Mouse (Mus musculus): ENCODE measurements around the gene Tle6. TPM values are rescaled to one million over a fixed set of nuclear protein-coding genes. Genes with fewer than 3 reads are reported as not detected.

Gene Tle6
- polyA plus RNA-seq, 1 experiment from 2014 or later = 3.5 TPM

GRCm38 (mm10) chr10:81598871-81599270 is 2.0 kb downstream of the Tle6 start:
- peaks cover 37% of the 10 kb centered on the region for H3K4me1 ChIP-seq (ENCODE audit: control insufficient read depth, low read depth, low read length)
- no peak for ATAC-seq (ENCODE audit: low read depth)
- H3K36me3 ChIP-seq (ENCODE audit: control insufficient read depth, insufficient read depth) = no peaks in the 10 kb centered on the region
- no peaks in the 10 kb centered on the region for H3K9me3 ChIP-seq (replicated peaks; ENCODE audit: control insufficient read depth, low read length)
- H3K4me2 ChIP-seq (ENCODE audit: low read depth, low read length) = no peak overlapping the region
- no peak overlapping the region for H3K4me3 ChIP-seq (ENCODE audit: low read depth, low read length)
- no peak overlapping the region for H3K27ac ChIP-seq (ENCODE audit: low read length)
- H3K9ac ChIP-seq (ENCODE audit: low read depth, low read length) = no peak overlapping the region
- peaks cover 29% of the 10 kb centered on the region for H3K27me3 ChIP-seq (ENCODE audit: control insufficient read depth, insufficient read depth, low read depth, low read length)
- 37% methylated on average over 6 of the region's 6 CpGs for WGBS (ENCODE audit: insufficient replicate concordance)

DNA sequence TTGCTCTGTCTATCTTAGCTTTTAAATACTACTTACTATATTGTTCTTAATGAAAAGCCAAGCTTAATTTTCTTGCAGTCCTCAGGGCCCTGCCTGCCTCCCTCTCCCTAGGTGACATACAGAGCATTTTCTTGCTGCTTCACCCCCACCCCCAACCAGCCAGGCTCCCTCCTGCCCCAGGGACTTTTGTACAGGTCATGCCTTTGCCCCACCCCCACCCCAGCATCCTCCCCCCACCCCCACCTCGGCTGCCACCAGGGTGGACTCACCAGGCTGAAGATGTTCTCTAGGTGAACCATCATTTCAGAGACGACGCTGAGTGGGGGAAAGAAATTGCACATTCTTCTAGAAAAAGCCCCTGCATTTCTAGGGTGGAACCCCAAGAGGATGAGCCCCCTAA is 2.5 kb downstream of the Tle6 start:
- no peak for ATAC-seq (ENCODE audit: low read depth)
- no peak overlapping the region for H3K27ac ChIP-seq (ENCODE audit: low read length)
- WGBS (ENCODE audit: insufficient replicate concordance) = 45% methylated on average over 3 of the region's 3 CpGs
- H3K9ac ChIP-seq (ENCODE audit: low read depth, low read length) = no peak overlapping the region
- H3K27me3 ChIP-seq (ENCODE audit: control insufficient read depth, insufficient read depth, low read depth, low read length) = peaks cover 29% of the 10 kb centered on the region
- no peak overlapping the region for H3K4me3 ChIP-seq (ENCODE audit: low read depth, low read length)
- H3K4me2 ChIP-seq (ENCODE audit: low read depth, low read length) = no peak overlapping the region
- no peaks in the 10 kb centered on the region for H3K36me3 ChIP-seq (ENCODE audit: control insufficient read depth, insufficient read depth)
- peaks cover 37% of the 10 kb centered on the region for H3K4me1 ChIP-seq (ENCODE audit: control insufficient read depth, low read depth, low read length)
- H3K9me3 ChIP-seq (replicated peaks; ENCODE audit: control insufficient read depth, low read length) = no peaks in the 10 kb centered on the region

DNA sequence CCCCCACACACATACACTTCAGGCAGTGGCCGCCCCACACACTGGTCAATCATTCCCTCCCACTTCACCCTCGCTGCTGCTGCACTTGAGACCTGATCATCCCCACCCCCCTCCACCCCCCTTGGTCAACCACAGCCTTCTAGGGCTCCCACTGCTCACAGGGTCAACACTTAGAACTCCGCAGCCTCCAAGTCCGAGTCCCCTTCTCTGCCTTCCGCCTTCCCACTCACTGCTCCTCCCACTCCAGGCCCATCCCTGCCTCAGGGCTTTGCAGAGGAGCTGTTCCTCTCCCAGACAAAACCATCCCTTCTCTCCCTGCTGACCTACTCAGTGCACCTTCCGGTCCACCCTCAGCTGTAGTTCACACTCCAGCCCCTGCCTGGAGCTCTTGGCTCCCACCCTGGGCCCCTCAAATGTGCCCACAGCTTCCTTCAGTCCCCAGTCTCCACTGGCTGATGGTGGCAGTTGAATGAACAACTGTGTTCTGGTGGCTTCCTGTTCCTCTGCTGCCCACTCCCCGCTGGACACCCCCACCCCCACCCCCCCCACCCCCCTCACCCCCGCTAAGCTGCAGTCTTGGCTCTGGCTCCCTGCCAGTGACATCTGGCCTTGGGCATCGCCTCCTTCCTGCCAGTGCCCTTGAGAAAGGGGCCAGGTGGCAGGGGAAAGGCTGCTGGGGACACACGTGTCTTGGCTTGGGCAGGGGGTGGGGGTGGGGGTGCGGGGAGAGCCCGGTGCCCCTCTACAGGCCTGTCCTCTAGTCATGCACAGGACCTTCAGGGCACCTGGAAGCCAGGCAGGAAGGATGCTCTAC is 3.5 kb downstream of the Tle6 start:
- Histone ChIP-seq H3K9ac (ENCODE audit: low read depth, low read length) (no peak overlapping the region; the same call in 1 of the 2 replicates), H3K27ac (ENCODE audit: low read length) (no peak overlapping the region), H3K4me2 (ENCODE audit: low read depth, low read length) (peak overlapping the region; percentile 49), H3K4me1 (ENCODE audit: control insufficient read depth, low read depth, low read length) (peaks cover 31% of the 10 kb centered on the region), H3K36me3 (ENCODE audit: control insufficient read depth, insufficient read depth) (no peaks in the 10 kb centered on the region), H3K9me3 (replicated peaks; ENCODE audit: control insufficient read depth, low read length) (no peaks in the 10 kb centered on the region), H3K4me3 (ENCODE audit: low read depth, low read length) (peak overlapping the region; percentile 22; the same call in 1 of the 2 replicates), H3K27me3 (ENCODE audit: control insufficient read depth, insufficient read depth, low read depth, low read length) (peaks cover 29% of the 10 kb centered on the region)
- 5% methylated on average over 12 of the region's 12 CpGs for WGBS (ENCODE audit: insufficient replicate concordance)
- ATAC-seq (ENCODE audit: low read depth) = no peak

GRCm38 (mm10) chr10:81596611-81597010 is 4.3 kb downstream of the Tle6 start:
- H3K4me1 ChIP-seq (ENCODE audit: control insufficient read depth, low read depth, low read length) = peaks cover 26% of the 10 kb centered on the region
- ATAC-seq (ENCODE audit: low read depth) = no peak
- H3K4me3 ChIP-seq (ENCODE audit: low read depth, low read length) = peak overlapping the region; percentile 18; the same call in 1 of the 2 replicates
- no peaks in the 10 kb centered on the region for H3K9me3 ChIP-seq (replicated peaks; ENCODE audit: control insufficient read depth, low read length)
- H3K4me2 ChIP-seq (ENCODE audit: low read depth, low read length) = peak overlapping the region; percentile 49
- no peak overlapping the region for H3K27ac ChIP-seq (ENCODE audit: low read length)
- WGBS (ENCODE audit: insufficient replicate concordance) = 9% methylated on average over 10 of the region's 10 CpGs
- H3K36me3 ChIP-seq (ENCODE audit: control insufficient read depth, insufficient read depth) = no peaks in the 10 kb centered on the region
- peaks cover 29% of the 10 kb centered on the region for H3K27me3 ChIP-seq (ENCODE audit: control insufficient read depth, insufficient read depth, low read depth, low read length)
- no peak overlapping the region for H3K9ac ChIP-seq (ENCODE audit: low read depth, low read length)

GRCm38 (mm10) chr10:81595599-81595998 is 5.3 kb downstream of the Tle6 start:
- Histone ChIP-seq H3K4me2 (ENCODE audit: low read depth, low read length) (no peak overlapping the region), H3K4me1 (ENCODE audit: control insufficient read depth, low read depth, low read length) (peaks cover 16% of the 10 kb centered on the region)

GRCm38 (mm10) chr10:81593935-81594334 is 6.9 kb downstream of the Tle6 start:
- no peaks in the 10 kb centered on the region for H3K9me3 ChIP-seq (replicated peaks; ENCODE audit: control insufficient read depth, low read length)
- peaks cover 8% of the 10 kb centered on the region for H3K4me1 ChIP-seq (ENCODE audit: control insufficient read depth, low read depth, low read length)
- H3K27ac ChIP-seq (ENCODE audit: low read length) = no peak overlapping the region
- peaks cover 29% of the 10 kb centered on the region for H3K27me3 ChIP-seq (ENCODE audit: control insufficient read depth, insufficient read depth, low read depth, low read length)
- H3K9ac ChIP-seq (ENCODE audit: low read depth, low read length) = no peak overlapping the region
- no peak for ATAC-seq (ENCODE audit: low read depth)
- 71% methylated on average over 18 of the region's 18 CpGs for WGBS (ENCODE audit: insufficient replicate concordance)
- H3K36me3 ChIP-seq (ENCODE audit: control insufficient read depth, insufficient read depth) = no peaks in the 10 kb centered on the region
- no peak overlapping the region for H3K4me3 ChIP-seq (ENCODE audit: low read depth, low read length)
- no peak overlapping the region for H3K4me2 ChIP-seq (ENCODE audit: low read depth, low read length)

More at GRCm38 (mm10) chr10:81595599-81595998, 5.3 kb downstream of the Tle6 start:
- no peak overlapping the region for H3K4me3 ChIP-seq (ENCODE audit: low read depth, low read length)
- no peaks in the 10 kb centered on the region for H3K36me3 ChIP-seq (ENCODE audit: control insufficient read depth, insufficient read depth)
- WGBS (ENCODE audit: insufficient replicate concordance) = 51% methylated on average over 5 of the region's 5 CpGs
- no peak overlapping the region for H3K27ac ChIP-seq (ENCODE audit: low read length)
- no peak overlapping the region for H3K9ac ChIP-seq (ENCODE audit: low read depth, low read length)
- ATAC-seq (ENCODE audit: low read depth) = no peak
- no peaks in the 10 kb centered on the region for H3K9me3 ChIP-seq (replicated peaks; ENCODE audit: control insufficient read depth, low read length)
- H3K27me3 ChIP-seq (ENCODE audit: control insufficient read depth, insufficient read depth, low read depth, low read length) = peaks cover 29% of the 10 kb centered on the region

DNA sequence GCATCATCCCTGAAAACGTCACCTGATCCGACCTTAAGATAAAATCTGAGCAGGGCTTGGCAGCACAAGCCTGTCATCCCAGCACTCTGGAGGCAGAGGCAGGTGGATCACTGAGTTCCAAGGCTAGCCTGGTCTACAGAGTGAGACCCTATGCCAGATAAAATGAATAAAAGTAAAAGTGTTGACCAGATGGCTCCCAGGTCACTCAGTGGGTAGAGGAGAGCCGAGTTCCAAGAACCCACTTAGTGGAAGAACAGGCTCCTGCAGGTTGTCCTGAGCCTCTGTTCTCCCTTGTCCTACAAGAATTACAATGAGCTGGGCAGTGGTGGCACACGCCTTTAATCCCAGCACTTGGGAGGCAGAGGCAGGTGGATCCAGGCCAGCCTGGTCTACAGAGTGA is 7.7 kb downstream of the Tle6 start:
- H3K27me3 ChIP-seq (ENCODE audit: control insufficient read depth, insufficient read depth, low read depth, low read length) = peaks cover 29% of the 10 kb centered on the region
- no peak overlapping the region for H3K4me2 ChIP-seq (ENCODE audit: low read depth, low read length)

DNA sequence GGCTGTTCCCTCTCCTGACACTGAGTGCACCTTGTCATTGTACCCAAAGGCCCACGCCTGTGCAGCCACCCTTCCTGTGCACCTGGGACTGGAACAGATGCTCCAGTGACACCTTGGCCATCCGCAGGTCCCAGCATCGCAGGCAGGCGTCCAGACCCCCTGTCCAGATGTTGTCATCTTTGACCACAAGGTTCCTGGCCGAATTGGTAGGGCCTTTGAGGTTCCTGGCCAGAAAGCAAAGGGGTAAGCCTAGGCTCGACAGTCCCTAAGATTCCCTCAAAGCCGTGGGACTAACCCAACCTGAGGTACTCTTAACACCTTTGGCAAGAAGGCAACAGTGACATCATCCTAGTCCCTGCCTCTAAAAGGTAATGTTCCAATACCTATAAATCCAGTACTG is 8.2 kb downstream of the Tle6 start:
- Histone ChIP-seq H3K27ac (ENCODE audit: low read length) (no peak overlapping the region), H3K4me1 (ENCODE audit: control insufficient read depth, low read depth, low read length) (peaks cover 8% of the 10 kb centered on the region), H3K9ac (ENCODE audit: low read depth, low read length) (no peak overlapping the region), H3K36me3 (ENCODE audit: control insufficient read depth, insufficient read depth) (no peaks in the 10 kb centered on the region), H3K4me2 (ENCODE audit: low read depth, low read length) (no peak overlapping the region), H3K4me3 (ENCODE audit: low read depth, low read length) (no peak overlapping the region), H3K9me3 (replicated peaks; ENCODE audit: control insufficient read depth, low read length) (no peaks in the 10 kb centered on the region), H3K27me3 (ENCODE audit: control insufficient read depth, insufficient read depth, low read depth, low read length) (peaks cover 27% of the 10 kb centered on the region)
- 53% methylated on average over 7 of the region's 7 CpGs for WGBS (ENCODE audit: insufficient replicate concordance)
- ATAC-seq (ENCODE audit: low read depth) = no peak

More for the DNA sequence above, 7.7 kb downstream of the Tle6 start:
- H3K4me3 ChIP-seq (ENCODE audit: low read depth, low read length) = no peak overlapping the region
- ATAC-seq (ENCODE audit: low read depth) = no peak
- no peaks in the 10 kb centered on the region for H3K36me3 ChIP-seq (ENCODE audit: control insufficient read depth, insufficient read depth)
- WGBS (ENCODE audit: insufficient replicate concordance) = 48% methylated on average over 4 of the region's 4 CpGs
- H3K27ac ChIP-seq (ENCODE audit: low read length) = no peak overlapping the region
- no peak overlapping the region for H3K9ac ChIP-seq (ENCODE audit: low read depth, low read length)
- peaks cover 8% of the 10 kb centered on the region for H3K4me1 ChIP-seq (ENCODE audit: control insufficient read depth, low read depth, low read length)
- no peaks in the 10 kb centered on the region for H3K9me3 ChIP-seq (replicated peaks; ENCODE audit: control insufficient read depth, low read length)

DNA sequence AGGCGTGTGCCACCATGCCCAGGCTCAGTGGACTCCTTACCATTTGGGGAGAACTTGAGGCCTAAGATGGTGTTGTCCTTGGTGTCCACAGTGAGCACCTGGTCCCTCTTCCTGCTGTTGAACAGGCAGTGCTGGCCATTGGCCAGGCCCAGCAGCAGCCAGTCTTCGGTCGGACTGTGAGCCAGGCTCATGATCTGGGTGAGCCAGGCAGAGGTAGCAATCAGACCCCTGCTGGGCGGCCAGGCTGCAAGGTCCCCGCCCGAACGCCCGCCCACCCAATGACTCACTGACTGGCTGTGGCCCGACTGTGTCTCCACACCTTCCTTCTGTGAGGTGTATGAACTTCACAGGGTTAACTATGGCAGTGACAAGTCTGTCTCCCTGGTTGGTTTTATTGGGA is 9.0 kb downstream of the Tle6 start:
- Histone ChIP-seq H3K36me3 (ENCODE audit: control insufficient read depth, insufficient read depth) (no peaks in the 10 kb centered on the region), H3K4me3 (ENCODE audit: low read depth, low read length) (no peak overlapping the region), H3K27me3 (ENCODE audit: control insufficient read depth, insufficient read depth, low read depth, low read length) (peaks cover 22% of the 10 kb centered on the region), H3K9me3 (replicated peaks; ENCODE audit: control insufficient read depth, low read length) (no peaks in the 10 kb centered on the region), H3K9ac (ENCODE audit: low read depth, low read length) (no peak overlapping the region), H3K4me1 (ENCODE audit: control insufficient read depth, low read depth, low read length) (peaks cover 8% of the 10 kb centered on the region), H3K27ac (ENCODE audit: low read length) (no peak overlapping the region), H3K4me2 (ENCODE audit: low read depth, low read length) (no peak overlapping the region)
- no peak for ATAC-seq (ENCODE audit: low read depth)
- WGBS (ENCODE audit: insufficient replicate concordance) = 58% methylated on average over 9 of the region's 9 CpGs

Measured in liver, embryonic 16.5 days (tissue).